Mouse (Mus musculus) mouse embryonic stem cell (cell line): ENCODE data around the gene Lsm14a.

Experiments
- in situ Hi-C, 2 experiments: fragments of 300-500 bp; cut with MboI; formaldehyde crosslinking; loops; 1 replicate in 1 of 2; 3 replicates in 1 of 2; pipeline ENCODE4 v1.14.3; 2019 to 2020; ENCODE audit warnings: low sequenced_read_pairs in 2 of 2, low pct_unique_long_range_greater_than_20kb in 1 of 2, mixed read lengths in 1 of 2; ENCODE audit not compliant: unreplicated experiment in 1 of 2

Gene Lsm14a

DNA sequence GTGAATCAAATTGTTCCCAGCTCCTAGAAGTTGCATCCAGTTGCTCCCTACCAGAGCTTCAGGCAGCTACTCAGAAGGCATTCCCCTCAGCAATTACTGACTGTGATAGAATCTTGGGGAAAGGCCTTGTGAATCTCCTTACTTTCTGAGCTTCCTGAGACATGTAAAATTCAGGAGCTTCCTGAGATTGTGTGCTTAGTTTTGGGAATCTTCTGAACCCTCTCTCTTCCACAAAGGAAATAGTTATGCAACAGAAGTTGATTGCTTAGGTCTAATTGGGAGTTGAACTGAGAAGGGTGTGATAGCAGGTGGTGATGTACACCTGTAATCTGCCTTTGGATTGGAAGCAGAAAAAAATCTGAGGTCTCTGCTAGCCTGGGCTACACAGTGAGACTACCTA, at the start of gene Lsm14a:
Gene Lsm14a (minus strand): TSS at position 101 of the 400 bp plus-strand sequence.
- in situ Hi-C loops, result no loop called here

DNA sequence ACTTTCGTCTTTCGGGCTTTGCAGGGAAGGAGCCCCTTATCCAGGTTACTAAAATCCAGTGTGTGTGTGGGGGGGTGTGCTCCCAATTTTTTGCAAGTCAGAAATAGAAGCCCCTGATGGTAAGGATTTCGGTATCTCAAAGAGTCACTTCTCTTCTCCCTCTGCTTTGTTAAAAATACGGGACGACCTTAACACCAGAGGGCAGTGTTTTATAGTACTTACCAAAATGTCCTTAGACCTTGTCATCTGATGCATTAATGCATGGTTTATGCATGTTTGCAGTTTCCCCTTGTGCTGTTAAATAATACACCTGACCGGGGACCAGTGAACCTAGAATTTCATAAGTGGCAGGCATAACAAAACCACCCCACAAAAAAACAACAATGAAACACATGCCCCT, 45.8 kb upstream of the Lsm14a start:
- in situ Hi-C loops, result no loop called here

DNA sequence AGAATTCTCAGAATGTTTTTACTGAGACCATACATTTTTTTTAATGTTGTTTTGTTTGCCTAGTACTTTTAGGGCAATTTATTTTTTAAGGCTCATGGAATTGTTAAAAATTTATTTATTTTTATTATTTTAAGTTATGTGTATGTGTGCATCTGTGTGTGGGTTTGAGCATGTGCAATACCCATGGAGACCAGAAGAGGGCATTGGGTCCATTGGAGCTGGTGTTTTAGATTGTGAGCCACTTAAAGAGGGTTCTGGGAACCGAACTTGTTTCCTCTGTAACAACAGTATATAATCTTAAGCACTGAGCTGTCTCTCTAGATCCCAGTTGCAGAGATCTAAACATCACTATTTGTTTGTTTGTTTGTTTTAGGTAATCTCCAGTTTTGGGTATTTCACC, 40.5 kb upstream of the Lsm14a start:
- in situ Hi-C loops, result no loop called here

DNA sequence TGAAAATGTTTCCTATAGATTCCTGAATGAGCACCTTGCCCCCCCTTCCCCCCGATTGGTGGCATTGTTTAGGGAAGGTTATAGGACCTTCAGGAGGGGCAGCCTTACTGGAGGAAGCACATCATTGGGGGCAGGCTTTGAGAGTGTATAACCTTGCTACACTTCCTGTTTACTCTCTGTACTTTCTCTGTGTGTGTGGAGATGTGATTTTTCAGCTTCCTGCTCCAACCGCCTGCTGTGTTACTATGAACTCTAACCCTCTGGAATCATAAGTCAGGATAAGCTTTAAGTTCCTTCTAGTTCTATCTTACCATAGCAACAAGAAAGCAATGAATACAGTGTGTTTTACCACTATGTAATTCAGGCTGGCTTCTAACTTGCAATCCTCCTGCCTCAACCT, 28.1 kb upstream of the Lsm14a start:
- in situ Hi-C loops, result no loop called here

DNA sequence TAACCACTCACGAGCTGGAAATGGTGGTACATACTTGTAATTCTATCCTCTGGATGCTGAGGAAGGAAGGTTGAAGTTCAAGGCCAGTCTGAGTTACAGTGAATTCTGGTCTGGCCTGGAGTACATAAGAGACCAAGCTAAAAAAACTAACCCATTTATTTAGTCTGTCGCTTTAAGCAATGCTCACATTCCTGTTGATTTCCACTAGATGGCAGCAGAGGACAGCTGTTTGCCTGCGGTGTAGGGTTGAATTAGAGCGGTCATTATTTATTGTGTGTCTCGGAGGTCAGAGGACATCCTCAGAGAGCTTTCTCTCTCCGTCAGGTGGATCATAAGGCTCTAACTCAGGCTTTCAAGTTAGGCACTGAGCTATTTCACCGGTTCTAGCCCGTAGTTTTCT, 14.4 kb upstream of the Lsm14a start:
- in situ Hi-C loops, result loop anchor here in 1 of 2 experiments (5.0 to 10.0 kb wide), 2 partner anchors 127 to 265 kb away; no protein-coding TSS in a partner anchor

DNA sequence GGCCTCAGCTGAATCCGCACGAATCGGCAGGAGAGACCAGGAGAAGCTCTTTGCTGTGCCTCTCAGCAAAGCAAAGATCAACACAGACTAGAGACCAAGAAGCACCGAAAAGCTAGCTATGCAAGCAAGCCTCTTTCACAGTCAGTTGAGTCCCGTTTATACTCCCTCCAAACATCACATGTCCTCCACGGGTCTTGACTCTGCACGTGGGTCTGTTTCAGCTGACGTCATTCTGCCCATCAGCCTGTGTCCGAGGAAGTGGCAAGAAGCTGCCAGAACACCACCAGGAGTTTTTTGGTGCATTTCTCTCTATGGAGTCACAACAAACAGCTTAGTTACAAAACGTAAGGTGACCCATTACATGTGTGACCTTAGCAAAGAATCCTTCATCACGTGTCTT, 10.8 kb upstream of the Lsm14a start:
- in situ Hi-C loops, result loop anchor here in 1 of 2 experiments (10.0 kb wide), 1 partner anchor 131 kb away; no protein-coding TSS in a partner anchor

DNA sequence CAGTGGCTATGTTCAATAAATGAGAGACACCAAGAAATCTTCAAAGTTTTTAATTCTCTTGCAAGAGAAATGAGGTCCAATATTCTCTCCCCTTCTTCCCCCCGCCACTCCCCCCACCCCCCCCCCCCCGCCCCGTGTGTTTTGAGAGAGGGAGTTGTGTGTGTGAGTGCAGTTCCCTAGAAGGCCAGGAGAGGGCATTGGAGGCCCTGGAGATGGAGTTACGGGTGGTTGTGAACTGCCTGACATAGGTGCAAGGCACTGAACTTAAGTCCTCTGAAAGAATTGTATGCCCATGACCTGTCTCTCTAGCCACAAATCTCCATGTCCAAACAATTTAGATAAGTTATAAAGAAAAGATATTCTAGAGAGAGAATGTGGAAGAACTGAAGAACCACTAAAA, 7.0 kb upstream of the Lsm14a start:
- in situ Hi-C loops, result loop anchor here in 1 of 2 experiments (10.0 kb wide), 1 partner anchor 135 kb away; no protein-coding TSS in a partner anchor

DNA sequence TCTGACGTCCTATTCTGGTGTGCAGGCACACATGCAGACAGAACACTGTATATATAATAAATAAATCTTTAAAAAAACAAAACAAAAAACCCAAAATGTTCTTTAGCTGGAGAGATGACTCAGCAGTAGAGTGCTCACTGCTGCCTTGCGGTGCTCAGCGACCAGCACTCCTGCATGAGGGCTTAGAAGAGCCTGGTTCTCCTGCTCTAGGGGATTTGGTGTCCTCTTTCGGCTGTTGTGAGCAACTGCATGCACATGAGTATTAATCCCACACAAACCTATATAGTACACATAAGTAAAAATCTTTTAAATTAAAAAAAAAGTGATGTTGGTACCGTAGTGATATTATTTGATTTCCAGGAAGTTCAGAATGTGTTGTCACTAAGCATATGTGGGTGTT, 5.7 kb upstream of the Lsm14a start:
- in situ Hi-C loops, result no loop called here

DNA sequence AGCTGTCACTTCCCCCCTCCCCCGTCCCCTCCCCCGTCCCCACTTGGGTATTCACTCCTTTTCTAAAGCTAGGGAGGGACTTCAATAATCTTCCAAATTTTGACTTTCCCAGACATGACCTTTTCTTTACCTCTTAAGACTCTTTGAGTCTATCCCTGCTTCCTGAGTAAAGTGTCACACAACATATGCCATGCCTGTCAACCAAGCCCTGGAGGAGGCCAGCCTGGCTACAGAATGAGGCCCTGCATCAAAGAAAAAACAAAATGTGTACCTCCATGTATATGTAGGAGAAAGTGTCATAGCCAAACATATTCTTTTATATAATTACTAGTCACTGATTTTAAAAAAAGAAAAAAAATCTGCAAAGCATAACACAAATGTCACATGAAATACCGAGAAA, 3.7 kb upstream of the Lsm14a start:
- in situ Hi-C loops, result no loop called here

DNA sequence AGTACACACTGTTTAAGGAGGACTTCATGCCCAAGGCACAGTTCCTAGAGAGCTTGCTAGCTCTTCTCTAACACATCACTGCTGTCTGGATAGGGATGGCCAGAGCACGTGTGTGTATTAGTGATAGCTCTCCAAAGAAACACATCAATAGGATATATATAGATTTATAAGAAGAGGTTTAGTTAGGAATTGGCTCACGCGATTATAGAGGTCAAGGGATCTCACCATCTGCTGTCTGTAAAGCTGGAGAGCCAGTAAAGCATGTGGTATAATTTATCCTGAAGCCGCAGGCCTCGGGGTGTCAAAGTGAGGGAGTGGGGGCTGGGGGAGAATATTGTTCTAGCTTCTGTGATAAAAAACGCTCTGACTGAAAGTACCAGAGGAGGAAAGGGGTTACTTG, 2.6 kb upstream of the Lsm14a start:
- in situ Hi-C loops, result no loop called here

DNA sequence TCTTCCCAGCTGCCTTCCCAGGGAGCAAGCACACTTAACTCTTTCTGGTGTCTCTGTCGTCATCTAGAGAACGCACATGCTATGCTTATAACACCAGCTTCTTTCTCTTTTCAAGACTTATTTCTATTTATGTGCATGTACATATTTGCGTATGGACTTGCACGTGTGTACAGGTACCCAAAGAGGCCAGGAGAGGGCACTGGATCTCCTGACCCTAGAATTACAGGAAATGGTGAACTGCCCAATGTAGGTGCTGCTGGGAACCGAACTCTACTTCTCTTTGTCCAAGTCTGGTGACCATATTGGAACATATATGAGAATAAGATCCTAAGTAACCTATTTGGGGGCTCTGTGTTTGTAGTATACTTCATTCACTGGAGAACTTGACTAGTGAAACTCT, 1.5 kb upstream of the Lsm14a start:
- in situ Hi-C loops, result no loop called here

DNA sequence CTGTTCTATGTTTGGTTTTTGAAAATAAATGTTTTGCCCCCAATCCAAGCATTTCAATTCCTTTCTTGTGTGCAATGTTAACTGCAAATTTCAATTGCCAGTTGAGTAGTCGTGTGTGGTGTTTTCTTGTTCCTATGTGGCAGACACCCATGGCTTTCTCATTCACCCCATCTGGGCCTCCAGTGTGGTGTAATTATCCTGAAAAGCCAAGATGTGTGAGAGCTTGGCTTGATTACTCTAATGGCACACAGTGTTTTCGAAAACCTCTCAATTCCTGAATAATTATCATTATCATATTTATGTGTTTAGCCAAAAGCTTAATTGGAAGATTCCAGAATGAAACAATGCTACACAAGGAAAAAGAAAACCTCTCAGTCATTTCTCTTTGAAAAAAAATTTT, 976 bp upstream of the Lsm14a start:
- in situ Hi-C loops, result no loop called here

DNA sequence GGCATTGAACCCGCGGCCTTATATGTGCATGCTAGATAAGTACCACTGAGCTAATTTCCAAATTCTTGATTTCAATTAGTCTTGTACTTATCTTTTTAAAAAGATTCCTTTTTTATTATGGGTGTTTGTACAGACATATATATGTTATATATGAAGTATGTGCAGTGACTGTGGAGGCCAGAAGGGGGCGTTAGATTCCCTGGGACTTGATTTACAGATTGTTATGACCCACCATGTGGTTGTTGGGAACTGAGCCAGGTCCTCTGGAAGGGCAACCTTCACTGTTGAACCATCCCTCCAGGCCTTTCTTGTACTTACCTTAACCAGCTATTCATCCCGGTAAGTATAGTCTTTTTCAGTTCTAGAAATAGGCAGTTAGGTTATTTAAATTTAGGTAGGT, 780 bp downstream of the Lsm14a start:
- in situ Hi-C loops, result no loop called here

DNA sequence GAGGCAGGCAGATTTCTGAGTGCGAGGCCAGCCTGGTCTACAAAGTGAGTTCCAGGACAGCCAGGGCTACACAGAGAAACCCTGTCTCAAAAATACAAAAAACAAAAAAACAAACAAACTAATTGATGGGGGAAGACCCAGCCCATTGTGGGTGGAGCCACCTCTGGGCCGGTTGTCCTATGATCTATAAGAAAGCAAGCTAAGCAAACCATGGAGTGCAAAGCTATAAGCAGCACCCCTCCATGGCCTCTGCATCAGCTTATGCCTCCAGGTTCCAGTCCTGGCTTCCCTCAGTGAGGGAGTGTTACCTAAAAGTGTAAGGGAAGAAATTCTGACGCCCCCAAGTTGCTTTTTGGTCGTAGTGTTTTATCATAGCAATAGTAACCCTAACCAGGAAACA, 1.4 kb downstream of the Lsm14a start:
- in situ Hi-C loops, result no loop called here

DNA sequence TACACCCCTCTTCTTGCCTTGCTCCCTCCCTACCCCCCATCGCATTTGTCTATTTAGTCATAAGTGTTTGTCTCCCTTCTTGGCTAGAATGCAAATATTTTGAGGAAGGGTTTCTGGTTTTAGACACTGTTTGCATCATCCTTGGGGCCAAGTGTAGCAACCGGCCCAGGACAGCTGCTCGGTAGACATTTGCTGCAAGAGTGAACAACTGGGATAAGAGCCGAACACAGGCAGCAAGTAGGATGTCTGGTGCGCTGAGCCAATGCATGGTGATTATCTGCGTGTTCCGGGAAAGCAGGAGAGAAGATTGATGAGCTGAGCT, 2.3 kb downstream of the Lsm14a start:
- in situ Hi-C loops, result no loop called here

DNA sequence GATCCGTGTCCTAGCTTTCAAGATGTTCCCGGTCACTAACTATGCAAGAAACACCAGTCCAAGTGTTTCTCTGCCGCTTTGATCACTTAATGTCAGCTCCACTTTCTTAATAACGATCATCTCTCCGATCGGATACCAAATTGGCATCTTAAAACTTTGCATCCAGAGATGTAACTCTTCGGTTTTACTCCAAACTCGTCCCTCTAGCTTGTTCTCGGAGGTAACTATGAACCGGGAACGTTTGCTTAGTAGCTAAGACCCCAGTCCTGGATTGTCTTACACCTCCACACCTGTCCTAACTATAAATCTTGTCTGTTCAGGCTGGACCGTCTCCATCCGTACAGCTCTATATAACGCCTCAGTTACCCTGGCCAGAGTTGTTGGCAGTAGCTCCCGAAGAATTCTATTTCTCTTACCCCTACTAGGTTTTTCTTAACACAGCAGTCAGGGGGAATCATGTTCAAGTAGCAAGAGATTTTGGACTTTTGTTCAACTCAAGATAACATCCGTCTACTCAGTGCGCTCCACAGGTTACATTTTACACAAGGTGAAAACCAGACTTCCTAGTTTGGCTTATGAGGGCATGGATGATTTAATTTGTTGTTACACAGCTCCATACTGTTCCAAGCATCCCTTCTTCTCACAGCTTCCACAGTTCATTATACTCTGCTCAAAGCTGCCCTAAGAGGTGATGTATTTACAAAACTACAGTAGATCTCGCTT, 2.8 kb downstream of the Lsm14a start:
- in situ Hi-C loops, result no loop called here

DNA sequence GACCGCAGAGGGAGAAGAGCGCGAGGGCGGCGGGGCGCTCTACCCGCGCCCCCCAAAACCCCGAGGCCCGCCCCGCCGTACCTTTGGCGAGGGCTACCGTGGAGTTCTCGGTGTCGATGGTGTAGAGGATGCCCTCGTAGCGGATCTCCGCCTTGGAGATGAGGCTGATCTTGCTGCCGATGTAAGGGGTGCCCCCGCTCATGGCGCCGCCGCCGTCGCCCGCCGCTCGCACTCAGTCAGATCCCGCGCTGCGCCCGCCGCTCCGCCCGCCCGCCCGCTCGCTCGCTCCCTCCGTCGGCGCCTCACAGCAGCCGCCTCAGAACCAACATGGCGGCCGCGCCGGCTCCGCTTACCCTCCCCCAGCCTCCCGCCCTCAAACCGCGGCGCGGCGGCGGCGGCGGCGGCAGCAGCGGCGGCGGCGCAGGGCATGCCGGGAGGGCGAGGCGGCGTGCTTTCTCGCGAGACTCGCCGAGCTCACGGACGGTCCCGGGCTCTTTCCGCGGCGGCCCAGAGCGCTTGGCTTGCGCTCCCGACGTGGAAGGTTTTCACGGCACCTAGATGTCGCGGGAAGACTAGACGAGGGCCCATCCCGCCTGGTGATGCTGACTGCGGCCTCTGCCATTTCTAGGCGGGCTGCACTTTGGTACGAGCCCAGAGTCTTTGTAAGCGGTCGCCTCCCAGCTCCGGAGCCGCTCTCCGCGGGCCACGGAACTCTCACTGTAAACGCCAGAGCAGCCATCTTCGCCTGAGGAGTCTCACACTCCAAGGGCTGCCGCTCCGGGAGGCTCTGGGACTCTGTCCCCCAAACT, 3.6 kb downstream of the Lsm14a start:
- in situ Hi-C loops, result no loop called here

DNA sequence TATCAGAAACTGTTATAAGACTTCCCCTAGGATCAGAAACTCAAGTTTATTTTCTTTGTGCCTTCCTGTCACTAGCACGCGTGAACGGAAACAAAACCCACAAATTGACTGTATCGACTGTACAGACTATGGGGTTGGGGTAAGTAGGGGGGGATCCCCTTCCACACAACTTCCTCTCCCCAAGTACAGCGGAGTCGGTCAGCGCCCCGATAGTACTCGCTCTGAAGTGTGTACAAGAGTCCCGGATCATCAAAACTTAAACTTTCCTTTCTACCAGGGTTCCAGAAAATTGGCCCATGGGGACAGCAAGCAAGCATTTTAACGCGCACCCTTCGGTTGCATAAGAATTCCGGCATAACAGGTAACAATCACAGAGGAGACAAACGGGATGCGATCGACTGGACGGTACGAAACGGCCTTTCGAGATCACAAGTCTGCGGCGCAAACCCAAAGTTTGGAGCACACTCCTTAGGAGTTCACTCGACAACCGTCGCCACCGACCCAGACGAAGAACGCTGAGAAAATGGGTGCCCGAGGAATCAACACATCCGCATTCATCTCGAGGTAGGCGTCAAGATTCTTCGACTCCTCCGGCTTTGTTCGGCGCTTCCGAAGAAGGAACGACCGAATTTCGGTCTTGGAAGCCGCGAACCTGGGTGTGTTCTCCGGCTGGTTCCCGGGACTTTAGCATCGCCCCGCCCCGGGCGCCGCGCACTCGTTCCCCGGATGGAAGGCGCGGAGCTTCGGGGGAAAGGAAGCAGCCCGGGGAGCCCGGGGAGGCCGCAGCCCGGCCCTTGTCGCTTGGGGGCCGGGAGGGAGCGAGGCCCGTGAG, 4.5 kb downstream of the Lsm14a start:
- in situ Hi-C loops, result no loop called here

DNA sequence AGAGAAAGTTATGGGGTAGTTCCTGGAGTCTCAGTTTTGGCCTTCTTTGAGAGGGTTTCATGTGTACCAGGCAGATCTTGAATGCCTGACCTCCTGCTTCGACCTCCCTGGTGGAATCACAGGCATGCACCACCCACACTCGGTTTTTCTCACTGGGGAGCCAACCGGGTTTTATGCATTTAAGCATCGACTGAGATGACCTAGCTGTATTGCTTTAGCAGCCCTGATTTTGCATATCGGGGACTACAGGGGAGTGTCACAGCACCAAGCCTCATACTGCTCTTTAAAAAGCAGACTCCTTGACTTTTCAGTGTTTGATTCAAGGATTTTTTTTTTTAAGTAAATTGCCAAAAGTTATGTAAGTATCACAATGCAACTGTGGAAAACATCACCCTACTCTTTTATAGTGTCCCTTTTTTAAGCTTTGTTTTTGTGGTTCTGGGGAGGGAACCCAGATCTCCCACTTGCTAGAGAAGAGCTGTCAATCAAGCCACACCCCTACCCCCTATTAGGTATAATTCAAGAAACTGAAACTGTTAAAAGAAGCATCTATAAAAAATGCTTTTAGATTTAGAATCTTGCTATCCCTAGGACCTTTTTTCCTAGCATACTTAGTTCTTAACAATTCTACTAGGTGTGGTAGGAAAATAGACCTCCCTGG, 5.2 kb downstream of the Lsm14a start:
- in situ Hi-C loops, result no loop called here
